Mouse (Mus musculus): ENCODE results near the gene Itpr1. TPM values are rescaled to one million over a fixed set of nuclear protein-coding genes. Genes with fewer than 3 reads are reported as not detected.

The Itpr1 gene
- total and polyA plus RNA-seq, 2 experiments = 6.9 to 55.0 TPM

DNA sequence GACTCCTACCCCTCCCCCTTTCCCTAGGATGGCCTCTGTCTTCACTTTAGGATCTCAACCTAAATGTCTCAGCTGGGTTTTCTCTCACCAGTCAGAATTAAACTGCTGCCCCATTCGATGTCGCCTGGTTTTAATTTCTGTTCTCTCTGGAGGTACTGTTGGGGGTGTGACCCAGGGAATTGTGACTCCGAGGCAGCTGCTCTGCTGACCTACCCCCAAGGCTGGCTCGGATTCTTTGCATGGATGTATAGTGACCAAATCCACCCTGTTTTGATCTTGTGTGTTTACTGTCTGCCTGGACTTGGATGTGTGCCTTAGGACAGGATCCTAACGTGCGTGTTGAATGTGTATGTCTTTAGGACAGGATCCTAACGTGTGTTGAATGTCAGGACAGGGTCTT lies 13.3 kb downstream of the Itpr1 start:
- no peak overlapping the region for H3K4me3 ChIP-seq (ENCODE audit: insufficient read depth, low read depth, low read length)
- 75% methylated on average over 7 of the region's 7 CpGs for WGBS

DNA sequence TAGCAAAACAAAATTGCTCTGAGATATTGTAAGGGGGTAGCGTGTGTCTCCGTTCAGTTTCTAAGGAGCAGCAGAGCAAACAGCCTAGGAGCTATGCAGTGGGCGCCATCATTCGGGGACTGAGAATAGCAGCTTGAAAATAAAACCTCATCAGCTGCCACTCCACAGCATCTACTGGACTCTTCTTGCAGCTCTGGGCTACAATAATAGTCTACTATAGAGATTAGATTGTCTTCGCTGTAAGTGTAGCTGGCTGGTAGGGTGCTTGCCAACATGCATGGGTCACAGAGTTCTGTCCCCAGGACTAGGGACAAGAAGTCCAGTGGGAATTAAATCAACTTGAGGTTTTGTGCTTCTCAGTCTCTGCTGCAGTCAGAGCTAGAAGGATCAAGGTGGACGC lies 14.6 kb downstream of the Itpr1 start:
- H3K27me3 ChIP-seq (ENCODE audit: control insufficient read depth, insufficient read depth, low read length) = no peaks in the 10 kb centered on the region
- peaks cover 3% of the 10 kb centered on the region for H3K4me1 ChIP-seq (ENCODE audit: control insufficient read depth, insufficient read depth, low read length)
- H3K27ac ChIP-seq (replicated peaks; ENCODE audit: insufficient read depth, low read depth, low read length) = no peak overlapping the region
- H3K79me2 ChIP-seq (ENCODE audit: control insufficient read depth, insufficient read depth, low read length) = peaks cover 21% of the 10 kb centered on the region
- WGBS = 97% methylated on average over 6 of the region's 6 CpGs
- H3K36me3 ChIP-seq (ENCODE audit: control insufficient read depth, insufficient read depth, low read length) = peaks cover 2% of the 10 kb centered on the region; the same call in 1 of the 2 replicates
- no peak for TF ChIP-seq POLR2A (IDR thresholded peaks at IDR 0.05; ENCODE audit: extremely low read depth, insufficient read depth, low read length)
- TF ChIP-seq CTCF (IDR thresholded peaks at IDR 0.05; ENCODE audit: low read depth, low read length) = no peak
- H3K4me3 ChIP-seq (ENCODE audit: insufficient read depth, low read depth, low read length) = no peak overlapping the region
- H3K9ac ChIP-seq (ENCODE audit: low read depth, low read length) = no peak overlapping the region
- no peak for DNase-seq (ENCODE audit: extremely low read depth, low read depth, low spot score)

More for the DNA sequence above, 13.3 kb downstream of the Itpr1 start:
- no peak overlapping the region for H3K9ac ChIP-seq (ENCODE audit: low read depth, low read length)
- H3K79me2 ChIP-seq (ENCODE audit: control insufficient read depth, insufficient read depth, low read length) = peaks cover 26% of the 10 kb centered on the region
- H3K4me1 ChIP-seq (ENCODE audit: control insufficient read depth, insufficient read depth, low read length) = peaks cover 3% of the 10 kb centered on the region
- peaks cover 2% of the 10 kb centered on the region; the same call in 1 of the 2 replicates for H3K36me3 ChIP-seq (ENCODE audit: control insufficient read depth, insufficient read depth, low read length)
- no peaks in the 10 kb centered on the region for H3K27me3 ChIP-seq (ENCODE audit: control insufficient read depth, insufficient read depth, low read length)
- no peak for DNase-seq (ENCODE audit: extremely low read depth, low read depth, low spot score)
- no peak overlapping the region for H3K27ac ChIP-seq (replicated peaks; ENCODE audit: insufficient read depth, low read depth, low read length)
- no peak for TF ChIP-seq POLR2A (IDR thresholded peaks at IDR 0.05; ENCODE audit: extremely low read depth, insufficient read depth, low read length)
- no peak for TF ChIP-seq CTCF (IDR thresholded peaks at IDR 0.05; ENCODE audit: low read depth, low read length)

GRCm38 (mm10) chr6:108228048-108228447 lies 15.2 kb downstream of the Itpr1 start:
- DNase-seq (ENCODE audit: extremely low read depth, low read depth, low spot score) = peak; percentile 72
- Histone ChIP-seq H3K27ac (replicated peaks; ENCODE audit: insufficient read depth, low read depth, low read length) (0 out of 2 replicates have a peak overlapping the region, but pooled peaks have one; percentile 7), H3K36me3 (ENCODE audit: control insufficient read depth, insufficient read depth, low read length) (peaks cover 2% of the 10 kb centered on the region; the same call in 1 of the 2 replicates), H3K4me1 (ENCODE audit: control insufficient read depth, insufficient read depth, low read length) (peaks cover 6% of the 10 kb centered on the region), H3K79me2 (ENCODE audit: control insufficient read depth, insufficient read depth, low read length) (peaks cover 18% of the 10 kb centered on the region), H3K9ac (ENCODE audit: low read depth, low read length) (no peak overlapping the region), H3K27me3 (ENCODE audit: control insufficient read depth, insufficient read depth, low read length) (no peaks in the 10 kb centered on the region), H3K4me3 (ENCODE audit: insufficient read depth, low read depth, low read length) (no peak overlapping the region)
- TF ChIP-seq CTCF (IDR thresholded peaks at IDR 0.05; ENCODE audit: low read depth, low read length) (no peak), POLR2A (IDR thresholded peaks at IDR 0.05; ENCODE audit: extremely low read depth, insufficient read depth, low read length) (no peak)
- WGBS = 36% methylated on average over 6 of the region's 6 CpGs

DNA sequence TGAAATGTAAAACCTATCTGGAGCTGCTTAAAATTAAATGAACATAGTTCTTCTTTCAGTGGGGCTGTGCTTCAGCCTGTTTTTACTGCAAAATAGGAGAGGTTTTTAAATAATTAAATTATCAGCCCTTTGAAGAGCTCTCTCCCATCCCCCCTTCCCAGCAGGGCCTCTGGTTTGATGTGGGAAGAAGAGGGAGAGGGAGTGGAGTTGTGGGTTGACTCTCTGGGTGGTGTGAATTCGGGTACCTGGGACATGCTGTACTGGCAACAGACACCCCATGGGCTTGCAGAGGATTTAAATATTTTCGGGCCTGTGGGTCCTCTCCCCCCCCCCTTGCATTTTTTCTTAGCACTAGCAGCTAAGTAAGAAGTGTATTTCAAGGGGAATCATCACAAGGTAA lies 15.7 kb downstream of the Itpr1 start:
- TF ChIP-seq POLR2A (IDR thresholded peaks at IDR 0.05; ENCODE audit: extremely low read depth, insufficient read depth, low read length) (no peak), CTCF (IDR thresholded peaks at IDR 0.05; ENCODE audit: low read depth, low read length) (no peak)
- WGBS = 55% methylated on average over 2 of the region's 2 CpGs
- Histone ChIP-seq H3K27me3 (ENCODE audit: control insufficient read depth, insufficient read depth, low read length) (no peaks in the 10 kb centered on the region), H3K4me3 (ENCODE audit: insufficient read depth, low read depth, low read length) (no peak overlapping the region), H3K27ac (replicated peaks; ENCODE audit: insufficient read depth, low read depth, low read length) (no peak overlapping the region), H3K9ac (ENCODE audit: low read depth, low read length) (no peak overlapping the region), H3K4me1 (ENCODE audit: control insufficient read depth, insufficient read depth, low read length) (peaks cover 12% of the 10 kb centered on the region), H3K36me3 (ENCODE audit: control insufficient read depth, insufficient read depth, low read length) (peaks cover 2% of the 10 kb centered on the region; the same call in 1 of the 2 replicates), H3K79me2 (ENCODE audit: control insufficient read depth, insufficient read depth, low read length) (peaks cover 16% of the 10 kb centered on the region)
- no peak for DNase-seq (ENCODE audit: extremely low read depth, low read depth, low spot score)

DNA sequence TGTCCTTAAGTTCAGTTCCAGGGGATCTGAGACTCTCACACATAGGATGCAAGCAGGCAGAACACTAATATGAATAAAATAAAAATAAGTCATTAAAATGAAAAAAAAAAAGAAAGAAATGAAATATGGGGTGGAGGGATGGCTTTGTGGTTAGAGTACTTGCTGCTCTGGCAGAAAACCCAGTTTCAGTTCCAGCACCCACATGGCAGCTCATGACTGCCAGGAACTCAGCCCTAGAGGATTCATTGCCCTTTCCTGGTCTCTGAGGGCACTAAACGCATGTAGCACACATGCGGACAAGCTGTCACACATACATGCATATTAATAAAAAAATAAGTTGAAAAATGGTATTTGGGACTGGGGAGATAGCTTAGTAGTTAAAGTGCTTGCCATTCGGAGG lies 17.7 kb downstream of the Itpr1 start:
- no peak overlapping the region for H3K27ac ChIP-seq (replicated peaks; ENCODE audit: insufficient read depth, low read depth, low read length)
- no peak for DNase-seq (ENCODE audit: extremely low read depth, low read depth, low spot score)
- WGBS = 82% methylated on average over 3 of the region's 3 CpGs
- H3K4me1 ChIP-seq (ENCODE audit: control insufficient read depth, insufficient read depth, low read length) = peaks cover 11% of the 10 kb centered on the region
- peaks cover 22% of the 10 kb centered on the region for H3K79me2 ChIP-seq (ENCODE audit: control insufficient read depth, insufficient read depth, low read length)
- TF ChIP-seq CTCF (IDR thresholded peaks at IDR 0.05; ENCODE audit: low read depth, low read length) (no peak), POLR2A (IDR thresholded peaks at IDR 0.05; ENCODE audit: extremely low read depth, insufficient read depth, low read length) (no peak)
- no peak overlapping the region for H3K9ac ChIP-seq (ENCODE audit: low read depth, low read length)
- H3K27me3 ChIP-seq (ENCODE audit: control insufficient read depth, insufficient read depth, low read length) = no peaks in the 10 kb centered on the region
- H3K4me3 ChIP-seq (ENCODE audit: insufficient read depth, low read depth, low read length) = no peak overlapping the region
- H3K36me3 ChIP-seq (ENCODE audit: control insufficient read depth, insufficient read depth, low read length) = peaks cover 1% of the 10 kb centered on the region; the same call in 1 of the 2 replicates

GRCm38 (mm10) chr6:108231892-108232710 lies 19.2 kb downstream of the Itpr1 start:
- WGBS = 88% methylated on average over 11 of the region's 11 CpGs
- Histone ChIP-seq H3K27me3 (ENCODE audit: control insufficient read depth, insufficient read depth, low read length) (no peaks in the 10 kb centered on the region), H3K9ac (ENCODE audit: low read depth, low read length) (no peak overlapping the region), H3K79me2 (ENCODE audit: control insufficient read depth, insufficient read depth, low read length) (peaks cover 24% of the 10 kb centered on the region), H3K36me3 (ENCODE audit: control insufficient read depth, insufficient read depth, low read length) (no peaks in the 10 kb centered on the region), H3K4me3 (ENCODE audit: insufficient read depth, low read depth, low read length) (no peak overlapping the region), H3K4me1 (ENCODE audit: control insufficient read depth, insufficient read depth, low read length) (peaks cover 11% of the 10 kb centered on the region), H3K27ac (replicated peaks; ENCODE audit: insufficient read depth, low read depth, low read length) (no peak overlapping the region)
- TF ChIP-seq POLR2A (IDR thresholded peaks at IDR 0.05; ENCODE audit: extremely low read depth, insufficient read depth, low read length) (no peak), CTCF (IDR thresholded peaks at IDR 0.05; ENCODE audit: low read depth, low read length) (no peak; the same call in 1 of the 2 replicates)
- DNase-seq (ENCODE audit: extremely low read depth, low read depth, low spot score) = no peak
